Mouse (Mus musculus): ENCODE data around the gene Med12l.

Gene Med12l

GRCm38 (mm10) chr3:59191674-59192073, 186.0 kb downstream of the Med12l start:
- no peak for DNase-seq (ENCODE audit: low spot score)

- DNase-seq (ENCODE audit: low spot score): no peak
Measured at GRCm38 (mm10) chr3:59194099-59194498, 188.5 kb downstream of the Med12l start.

- no peak for DNase-seq (ENCODE audit: low spot score)
Measured at GRCm38 (mm10) chr3:59194938-59195337, 189.3 kb downstream of the Med12l start, which contains the start of gene Gpr87. Gpr87 (minus strand) TSS chr3:59195104.

- no peak for DNase-seq (ENCODE audit: low spot score)
Measured at GRCm38 (mm10) chr3:59197329-59197948, 191.8 kb downstream of the Med12l start.

GRCm38 (mm10) chr3:59203802-59204520, 198.3 kb downstream of the Med12l start:
- DNase-seq (ENCODE audit: low spot score): no peak

GRCm38 (mm10) chr3:59204719-59205503, 199.3 kb downstream of the Med12l start:
- DNase-seq (ENCODE audit: low spot score): no peak

GRCm38 (mm10) chr3:59205941-59206340, 200.3 kb downstream of the Med12l start:
- no peak for DNase-seq (ENCODE audit: low spot score)

- peak; percentile 77 for DNase-seq (ENCODE audit: low spot score)
Measured at GRCm38 (mm10) chr3:59208650-59209548, 203.3 kb downstream of the Med12l start.

- no peak for DNase-seq (ENCODE audit: low spot score)
Measured at GRCm38 (mm10) chr3:59210089-59210488, 204.5 kb downstream of the Med12l start.

- no peak for DNase-seq (ENCODE audit: low spot score)
Measured at GRCm38 (mm10) chr3:59210727-59211126, 205.1 kb downstream of the Med12l start, which contains the start of gene P2ry13. P2ry13 (minus strand) TSS chr3:59210882.

GRCm38 (mm10) chr3:59211784-59212183, 206.2 kb downstream of the Med12l start:
- no peak for DNase-seq (ENCODE audit: low spot score)

GRCm38 (mm10) chr3:59212404-59212803, 206.8 kb downstream of the Med12l start:
- no peak for DNase-seq (ENCODE audit: low spot score)

GRCm38 (mm10) chr3:59217211-59217610, 211.6 kb downstream of the Med12l start:
- DNase-seq (ENCODE audit: low spot score): no peak

GRCm38 (mm10) chr3:59219326-59219725, 213.7 kb downstream of the Med12l start:
- no peak for DNase-seq (ENCODE audit: low spot score)

GRCm38 (mm10) chr3:59222303-59222702, 216.7 kb downstream of the Med12l start:
- DNase-seq (ENCODE audit: low spot score): no peak

GRCm38 (mm10) chr3:59225411-59225810, 219.8 kb downstream of the Med12l start:
- no peak for DNase-seq (ENCODE audit: low spot score)

- no peak for DNase-seq (ENCODE audit: low spot score)
Measured at GRCm38 (mm10) chr3:59227696-59228095, 222.1 kb downstream of the Med12l start.

GRCm38 (mm10) chr3:59228730-59229551, 223.3 kb downstream of the Med12l start:
- peak; percentile 57 for DNase-seq (ENCODE audit: low spot score)

GRCm38 (mm10) chr3:59230912-59231311, 225.3 kb downstream of the Med12l start:
- peak; percentile 52 for DNase-seq (ENCODE audit: low spot score)

- DNase-seq (ENCODE audit: low spot score): no peak
Measured at GRCm38 (mm10) chr3:59234878-59235277, 229.3 kb downstream of the Med12l start.

GRCm38 (mm10) chr3:59243384-59243783, 237.8 kb downstream of the Med12l start:
- DNase-seq (ENCODE audit: low spot score): peak; percentile 71
